Mouse (Mus musculus) left cerebral cortex, postnatal 10 days (tissue): Measurements from ENCODE around the gene Rps6ka2. TPM values are rescaled to one million over a fixed set of nuclear protein-coding genes. Genes with fewer than 3 reads are reported as not detected.

ENCODE experiments used
- DNase-seq, 2 experiments: peaks; one replicate each; pipeline ENCODE4 v3.0.0; 2021 to 2022; ENCODE audit warnings: low spot score in 2 of 2, mixed read lengths in 1 of 2; ENCODE audit errors: extremely low spot score in 1 of 2
- intact Hi-C: fragments of 180-260 bp; cut with DNase I; formaldehyde crosslinking; loops from one replicate; pipeline ENCODE4 v1.15.1; 2025
- total RNA-seq, 2 experiments: library from RNA; stranded (reverse); gene quantifications; 2 replicates each; pipeline ENCODE4 v1.2.3; 2021

Gene Rps6ka2
- total RNA-seq, 2 experiments from 2014 or later = 49.2 to 52.2 TPM

DNA sequence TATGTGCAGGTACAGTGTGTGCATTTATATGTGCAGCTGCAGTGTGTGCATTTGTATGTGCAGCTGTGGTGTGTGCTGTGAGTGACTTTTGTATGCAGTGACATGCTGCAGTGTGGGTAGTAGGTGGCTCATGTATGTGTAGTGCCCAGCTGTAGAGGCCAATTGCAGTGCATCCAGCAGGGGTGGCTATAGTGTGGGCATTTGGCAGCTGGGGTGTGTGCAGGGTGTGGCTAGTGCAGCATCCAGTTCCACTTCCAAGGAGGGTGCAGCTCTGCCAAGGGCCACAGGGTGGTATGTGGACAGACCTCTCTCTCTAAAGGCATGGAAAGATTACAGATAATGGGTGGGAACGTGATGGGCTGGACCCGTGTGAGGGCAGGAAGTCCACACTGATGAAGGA is 43.3 kb downstream of the Rps6ka2 start:
- intact Hi-C loops = no loop called here
- DNase-seq = no peak

DNA sequence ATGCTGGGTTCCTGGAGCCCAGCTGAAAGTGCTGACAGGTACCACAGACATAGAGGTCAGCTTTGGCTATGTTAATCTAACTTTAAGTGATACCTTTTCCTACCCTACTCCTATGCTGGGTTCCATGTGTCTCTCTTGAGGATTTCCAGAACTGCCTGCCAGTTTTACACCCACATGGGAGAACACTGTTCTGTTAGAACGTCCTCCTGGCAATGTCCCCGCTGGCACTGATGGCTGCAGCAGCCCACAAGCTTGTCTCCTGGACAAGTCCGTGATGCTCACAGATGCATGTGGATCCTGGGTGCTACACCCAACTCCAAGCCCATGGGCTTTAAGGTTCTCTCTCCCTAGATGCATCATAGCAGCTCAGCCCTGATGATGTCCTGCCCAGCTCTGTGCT is 44.1 kb downstream of the Rps6ka2 start:
- intact Hi-C loops = no loop called here
- DNase-seq = peak; percentile 82 to 83

DNA sequence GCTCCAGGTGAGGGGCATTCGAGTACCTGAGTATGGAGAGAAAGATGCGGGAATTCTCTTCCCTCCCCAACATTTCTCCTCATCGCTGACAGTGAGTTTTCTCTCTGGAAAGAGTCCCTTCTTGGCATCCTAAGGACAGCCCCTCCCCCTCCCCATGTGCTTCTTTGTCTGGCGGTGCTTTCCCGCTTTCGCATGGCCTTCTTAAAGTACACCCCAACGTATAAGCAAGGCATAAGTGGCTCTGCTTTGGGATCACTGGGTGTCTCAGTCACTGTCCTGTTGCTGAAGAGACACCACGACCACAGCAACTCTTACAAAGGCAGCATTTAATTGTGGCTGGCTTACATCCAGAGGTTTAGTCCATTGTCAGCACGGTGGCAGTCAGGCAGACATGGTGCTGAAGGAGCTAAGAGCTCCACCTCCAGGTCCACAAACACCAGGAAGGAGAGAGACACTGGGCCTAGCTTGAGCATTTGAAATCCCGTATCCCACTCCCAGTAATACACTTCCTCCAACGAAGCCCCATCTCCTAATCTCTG is 47.9 kb downstream of the Rps6ka2 start:
- no peak for DNase-seq
- intact Hi-C loops = no loop called here

DNA sequence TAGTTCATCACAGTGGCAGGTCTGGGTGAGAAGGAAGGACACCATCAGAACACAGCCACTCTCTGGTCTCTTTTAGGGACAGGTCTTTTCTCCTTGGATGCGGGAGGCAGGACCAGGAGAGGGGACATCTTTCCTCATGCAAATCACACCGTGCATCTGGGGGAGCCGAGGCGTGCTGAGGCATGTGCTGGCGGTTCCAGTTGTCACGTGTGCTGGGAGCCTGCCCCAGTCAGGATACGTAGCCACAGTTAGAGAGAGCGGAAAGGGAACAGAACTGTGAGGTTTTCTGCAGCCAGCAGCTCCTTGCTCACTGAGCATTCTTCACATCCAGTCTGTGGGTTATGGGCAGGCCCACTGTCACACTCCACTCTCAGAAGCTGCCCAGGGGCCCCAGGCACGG is 48.5 kb downstream of the Rps6ka2 start:
- DNase-seq = no peak
- intact Hi-C loops = no loop called here

DNA sequence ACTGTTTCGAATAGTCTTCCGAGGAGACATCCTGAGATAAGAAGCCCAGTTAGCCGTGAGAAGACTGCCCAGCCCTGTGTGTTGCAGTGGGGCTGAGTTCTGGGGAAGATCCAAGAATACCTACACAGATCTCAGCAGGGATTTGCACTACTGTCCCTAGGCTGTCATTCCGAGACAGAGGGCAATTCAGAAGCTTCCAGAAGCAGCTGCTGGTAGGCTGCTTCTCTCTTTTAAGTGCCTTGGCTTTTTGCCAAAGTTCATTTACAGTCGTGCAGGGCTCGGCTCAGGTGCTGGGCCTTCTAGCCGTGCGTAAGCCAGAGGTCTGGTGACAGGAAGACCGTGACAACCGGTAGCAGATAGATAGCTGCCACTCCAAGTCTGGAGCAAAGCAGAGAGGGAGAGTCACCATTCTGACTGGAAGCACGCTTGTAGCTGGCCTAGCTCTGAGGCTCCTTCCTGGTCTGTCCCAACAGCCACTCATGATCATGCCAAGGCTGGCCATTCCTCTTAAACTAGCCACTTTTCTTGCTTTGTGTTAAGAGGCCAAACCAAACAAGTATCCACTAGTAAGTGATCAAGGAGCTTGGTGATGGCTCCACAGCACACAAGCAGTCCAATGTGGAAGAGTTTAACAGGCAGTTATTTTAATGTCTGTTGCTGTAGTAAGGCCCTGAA is 49.3 kb downstream of the Rps6ka2 start:
- intact Hi-C loops = no loop called here

DNA sequence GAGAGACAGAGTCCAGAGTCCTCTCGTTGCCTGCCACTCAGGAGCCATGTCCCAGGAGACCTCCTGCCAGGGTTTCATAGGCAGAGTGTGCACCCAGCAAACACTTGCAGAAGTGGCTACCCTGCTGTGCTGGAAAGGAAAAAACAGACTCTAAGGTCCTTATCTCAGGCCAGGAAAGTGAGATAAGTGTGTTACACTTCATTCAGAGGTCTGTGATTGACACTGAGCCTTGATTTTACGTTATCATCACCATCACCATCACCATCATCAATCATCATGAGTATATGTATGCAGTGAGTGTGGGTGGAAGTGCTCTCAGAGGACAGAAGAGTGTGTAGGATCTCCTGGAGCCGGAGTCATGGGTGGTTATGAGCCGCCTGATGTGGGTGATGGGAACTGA is 51.4 kb downstream of the Rps6ka2 start:
- intact Hi-C loops = no loop called here
- no peak for DNase-seq

More for the DNA sequence above, 49.3 kb downstream of the Rps6ka2 start:
- DNase-seq = no peak

DNA sequence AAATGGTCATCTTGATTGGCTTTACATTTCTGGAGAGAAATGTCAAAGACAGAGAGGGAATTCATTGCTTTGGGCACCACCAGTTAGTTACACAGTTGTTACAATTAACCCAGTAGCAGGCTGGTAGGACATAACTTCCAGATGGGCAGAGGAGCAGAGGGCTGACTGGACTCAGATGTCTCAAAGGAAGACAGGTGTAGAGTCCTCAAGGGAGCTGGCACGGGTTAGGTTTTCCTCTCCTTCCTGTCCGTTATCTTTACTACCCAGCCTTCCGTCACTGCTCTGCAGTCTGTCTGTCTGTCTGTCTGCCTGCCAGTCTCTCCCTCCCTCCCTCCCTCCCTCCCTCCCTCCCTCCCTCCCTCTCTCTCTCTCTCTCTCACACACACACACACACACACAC is 52.3 kb downstream of the Rps6ka2 start:
- intact Hi-C loops = no loop called here
- no peak for DNase-seq

DNA sequence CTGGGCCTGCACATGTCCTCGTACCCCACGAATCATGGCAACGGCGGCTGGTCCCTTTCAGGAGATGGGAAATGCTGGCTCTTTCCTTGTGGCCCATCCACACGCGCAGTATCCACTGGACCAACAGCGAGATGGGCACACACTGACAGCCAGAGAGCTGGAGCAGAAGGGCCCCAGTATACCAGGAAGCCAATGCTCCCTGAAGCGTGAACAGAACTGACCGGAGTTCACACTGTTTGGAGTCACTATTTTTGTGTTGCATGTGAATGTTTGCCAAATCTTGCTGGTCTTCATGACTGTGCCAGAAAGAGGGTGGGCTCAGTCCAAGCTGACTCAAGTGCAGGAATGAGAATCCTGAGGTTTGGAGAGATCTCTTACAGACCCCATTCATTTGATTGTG is 58.6 kb downstream of the Rps6ka2 start:
- intact Hi-C loops = no loop called here

DNA sequence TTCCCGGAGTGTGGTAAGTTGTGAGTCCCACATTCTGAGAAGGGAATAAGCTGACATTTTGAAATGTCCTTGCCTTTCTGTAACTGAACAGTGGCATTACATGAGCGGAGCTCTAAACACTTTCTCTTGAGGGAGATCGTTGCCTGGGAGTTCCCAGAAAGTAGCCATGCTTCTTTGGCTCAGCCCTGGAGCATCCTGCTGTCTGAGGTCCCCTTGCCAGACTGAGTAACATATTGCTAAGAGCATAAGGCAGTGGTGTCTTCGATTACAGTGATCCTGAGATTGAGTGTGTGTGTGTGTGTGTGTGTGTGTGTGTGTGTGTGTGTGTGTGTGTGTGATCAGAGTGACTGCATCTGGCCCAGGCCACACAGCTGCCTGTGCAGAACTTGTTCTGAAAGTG is 61.4 kb downstream of the Rps6ka2 start:
- intact Hi-C loops = no loop called here
- peak in 1 of 2 experiments; percentile 14 for DNase-seq

More for the DNA sequence above, 58.6 kb downstream of the Rps6ka2 start:
- DNase-seq = peak in 1 of 2 experiments; percentile 11

DNA sequence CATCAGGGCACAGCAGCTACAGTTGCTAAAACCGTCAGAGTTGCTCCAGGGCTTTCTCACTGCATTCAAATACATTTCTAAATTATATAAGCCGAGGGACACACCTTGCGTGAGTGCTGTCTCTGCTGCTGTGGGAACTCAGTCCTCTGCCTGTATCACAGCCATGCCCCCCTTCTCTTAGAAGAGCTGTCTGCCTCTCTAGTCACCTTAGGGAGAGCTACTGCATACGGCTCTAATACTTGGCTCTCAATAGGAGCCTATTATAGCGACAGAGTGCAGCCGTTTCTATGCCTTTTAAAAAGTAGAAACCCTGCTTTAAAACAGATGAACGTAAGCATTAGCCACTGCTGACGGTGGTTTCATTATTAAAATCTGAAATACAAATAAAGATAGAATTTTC is 61.9 kb downstream of the Rps6ka2 start:
- intact Hi-C loops = no loop called here
- DNase-seq = no peak

DNA sequence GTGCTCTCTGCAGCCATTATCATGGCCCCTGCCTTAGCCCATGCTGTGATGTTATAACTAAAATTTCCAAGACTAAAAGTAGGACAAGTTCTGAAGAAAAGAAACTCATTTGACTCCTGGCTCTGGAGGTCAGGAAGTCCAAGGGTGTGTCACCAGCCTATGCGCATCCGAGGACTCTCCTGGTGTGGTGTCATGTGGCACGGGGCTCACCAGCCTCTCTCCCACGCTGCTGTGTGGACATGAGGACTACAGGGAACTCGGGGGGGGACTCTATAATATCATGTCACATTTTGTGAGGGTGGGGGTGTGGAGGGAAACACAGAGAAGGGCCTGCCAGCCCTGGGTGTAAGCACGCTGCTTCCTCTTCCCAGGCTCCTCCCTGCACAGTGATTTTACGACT is 62.5 kb downstream of the Rps6ka2 start:
- intact Hi-C loops = no loop called here
- DNase-seq = peak in 1 of 2 experiments; percentile 19

DNA sequence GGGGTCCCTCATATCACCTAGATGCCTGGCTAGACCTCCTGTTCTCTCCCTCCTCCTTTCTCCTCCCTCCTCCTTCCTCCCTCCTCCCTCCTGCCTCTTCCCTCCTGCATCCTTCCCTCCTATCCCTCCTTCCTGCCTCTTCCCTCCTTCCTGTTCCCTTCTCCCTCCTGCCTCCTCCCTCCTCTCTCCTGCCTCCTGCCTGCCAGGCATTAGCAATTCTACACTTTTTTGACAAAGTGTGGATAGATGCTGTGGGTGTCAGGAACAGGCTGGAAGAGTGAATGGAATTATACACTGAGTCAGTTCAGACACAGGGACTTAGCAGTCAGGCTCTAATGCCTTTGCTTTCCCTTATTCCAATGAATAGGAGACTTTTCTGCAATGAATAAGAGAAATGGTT is 63.3 kb downstream of the Rps6ka2 start:
- no peak for DNase-seq
- intact Hi-C loops = no loop called here

DNA sequence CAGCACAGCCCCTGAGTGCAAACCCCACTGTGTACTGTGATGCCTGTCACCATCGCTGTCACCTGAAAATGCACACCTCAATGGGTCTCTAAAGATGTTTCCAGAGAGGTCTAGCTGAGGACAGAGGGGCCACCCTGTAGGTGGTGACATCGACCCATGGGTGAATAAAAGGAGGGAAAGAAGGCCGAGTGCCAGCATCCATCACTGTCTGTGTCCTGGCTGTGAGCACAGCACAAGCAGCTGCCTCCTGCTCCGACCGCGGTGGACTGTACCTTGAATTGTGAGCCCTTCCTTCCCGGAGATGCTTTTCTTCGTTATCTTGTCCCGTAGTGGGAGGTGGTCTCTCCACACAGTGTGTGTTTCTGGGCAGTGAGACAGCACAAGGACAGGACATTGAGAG is 67.8 kb downstream of the Rps6ka2 start:
- intact Hi-C loops = no loop called here

DNA sequence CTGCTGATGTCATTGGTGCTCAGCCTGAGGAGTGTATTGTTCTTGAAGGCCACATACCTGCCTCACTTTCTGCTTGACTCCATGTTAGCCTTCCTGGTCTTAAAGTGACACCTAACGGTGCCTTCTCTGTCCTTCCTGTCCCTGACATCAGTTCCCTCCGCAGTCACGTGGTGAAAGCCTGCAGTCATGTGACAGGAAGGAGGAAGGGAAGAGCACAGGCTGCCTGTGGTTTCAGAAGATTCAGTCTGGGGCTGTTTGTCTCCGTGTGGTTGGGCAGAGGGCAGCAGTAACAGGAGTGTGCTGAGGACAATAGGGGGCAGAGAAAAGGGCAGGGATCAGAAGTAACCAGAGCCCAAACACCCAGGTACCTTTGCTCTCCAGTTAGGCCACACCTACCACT is 68.9 kb downstream of the Rps6ka2 start:
- peak in 1 of 2 experiments; percentile 9 for DNase-seq
- intact Hi-C loops = no loop called here

More for the DNA sequence above, 67.8 kb downstream of the Rps6ka2 start:
- DNase-seq = peak in 1 of 2 experiments; percentile 23

DNA sequence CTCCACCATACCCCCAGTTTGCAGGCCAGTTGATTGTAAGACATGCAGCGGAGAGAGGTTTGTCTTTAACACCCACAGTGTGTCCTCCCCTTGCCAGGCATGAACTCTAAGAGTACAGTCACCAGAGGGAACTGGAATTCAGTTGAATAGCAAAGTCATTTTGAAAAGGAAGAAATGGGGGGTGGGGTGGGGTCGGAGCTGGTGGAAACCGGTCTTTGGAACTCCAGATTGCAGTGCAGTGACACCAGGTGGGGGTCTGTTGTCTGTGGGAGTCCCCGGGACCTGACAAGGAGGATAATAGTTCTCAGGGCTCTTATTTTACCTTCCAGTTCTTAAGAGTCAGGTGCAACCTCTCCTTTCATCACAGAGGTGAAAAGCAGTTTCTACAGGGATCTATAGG is 70.6 kb downstream of the Rps6ka2 start:
- intact Hi-C loops = no loop called here
- peak in 1 of 2 experiments; percentile 8 for DNase-seq

DNA sequence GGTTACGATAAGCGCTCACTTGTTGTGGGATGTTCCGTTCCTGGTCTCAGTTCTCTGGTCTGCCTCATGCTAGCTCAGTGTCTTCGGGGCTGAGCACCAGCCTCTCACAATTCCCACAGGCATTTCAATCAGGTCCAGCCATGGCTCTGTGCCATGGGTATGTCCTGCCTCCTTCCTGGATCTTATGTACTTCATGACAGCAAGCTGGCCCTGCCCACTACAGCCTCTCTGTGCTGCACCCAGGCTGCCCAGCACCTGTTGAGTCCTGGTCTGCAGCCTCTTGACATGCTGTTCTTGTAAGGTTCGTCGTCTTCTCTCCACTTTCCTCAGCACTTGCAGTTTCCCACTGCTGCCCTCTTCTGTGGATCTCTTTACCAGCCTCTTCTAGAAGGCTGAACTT is 75.2 kb downstream of the Rps6ka2 start:
- peak in 1 of 2 experiments; percentile 27 for DNase-seq
- intact Hi-C loops = no loop called here

DNA sequence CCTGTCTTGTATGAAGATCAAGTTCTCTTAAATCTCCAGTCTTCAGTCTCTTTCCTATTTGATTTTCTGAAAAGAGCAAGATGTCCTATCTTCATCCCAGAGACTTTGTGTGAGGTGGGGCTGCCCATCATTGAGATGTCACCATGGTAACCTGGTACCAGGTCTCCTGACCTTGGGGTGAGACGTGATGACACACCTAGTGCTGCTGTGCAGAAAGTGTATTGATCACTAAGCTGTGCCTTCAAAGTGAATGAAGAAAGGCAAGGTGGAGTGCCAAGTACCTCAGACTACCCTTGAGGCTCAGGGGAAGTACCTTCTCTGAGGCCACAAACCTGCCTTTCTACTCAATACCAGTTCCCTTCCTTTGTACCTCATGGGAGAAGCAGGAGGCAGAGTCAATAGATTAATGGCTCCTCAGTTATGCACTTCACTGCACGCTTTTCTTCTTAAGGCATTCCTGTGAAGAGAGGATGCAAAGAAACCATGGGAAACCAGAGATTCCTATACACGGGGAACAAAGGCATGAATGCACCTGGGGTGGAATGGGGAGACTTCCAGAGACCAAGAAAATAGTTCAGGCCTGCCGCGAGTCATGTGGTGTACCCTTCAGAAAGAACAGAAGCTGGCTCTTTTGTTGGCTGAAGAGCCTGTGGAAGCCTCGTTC is 77.1 kb downstream of the Rps6ka2 start:
- no peak for DNase-seq
- intact Hi-C loops = no loop called here

DNA sequence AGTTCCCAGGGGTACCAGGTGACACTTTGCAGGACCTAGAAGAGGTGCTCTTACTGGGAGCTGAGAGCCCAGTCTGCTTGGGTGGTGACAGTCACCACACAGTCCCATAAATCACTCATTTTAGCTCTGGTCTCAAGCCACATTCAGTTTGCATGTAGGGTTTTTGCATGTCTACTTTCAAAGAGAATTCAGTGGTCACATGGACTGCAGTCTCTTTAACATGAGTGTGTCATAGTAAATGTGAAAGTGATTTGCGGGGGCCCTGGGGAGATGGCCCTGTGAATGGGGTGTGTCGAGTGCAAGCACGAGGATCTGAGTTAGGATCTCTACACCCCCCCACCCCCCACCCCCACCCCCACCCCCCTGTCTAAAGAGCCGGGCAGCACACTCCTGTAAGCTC is 80.5 kb downstream of the Rps6ka2 start:
- intact Hi-C loops = no loop called here
- no peak for DNase-seq

DNA sequence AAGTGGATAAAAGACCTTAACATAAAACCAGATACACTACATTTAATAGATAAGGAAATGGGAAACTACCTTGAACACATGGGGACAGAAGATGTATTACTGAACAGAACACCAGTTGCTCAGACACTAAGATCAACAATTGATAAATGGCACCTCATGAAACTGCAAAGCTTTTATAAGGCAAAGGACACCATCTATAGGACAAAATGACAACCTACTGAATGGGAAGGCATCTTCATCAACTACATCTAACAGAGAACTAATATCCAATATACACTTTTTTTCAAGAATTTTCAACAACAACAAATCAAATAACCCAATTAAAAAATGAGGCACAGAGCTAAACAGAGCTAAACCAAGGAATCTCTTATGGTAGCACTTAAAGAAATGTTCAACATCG is 87.3 kb downstream of the Rps6ka2 start:
- intact Hi-C loops = no loop called here
- no peak for DNase-seq

DNA sequence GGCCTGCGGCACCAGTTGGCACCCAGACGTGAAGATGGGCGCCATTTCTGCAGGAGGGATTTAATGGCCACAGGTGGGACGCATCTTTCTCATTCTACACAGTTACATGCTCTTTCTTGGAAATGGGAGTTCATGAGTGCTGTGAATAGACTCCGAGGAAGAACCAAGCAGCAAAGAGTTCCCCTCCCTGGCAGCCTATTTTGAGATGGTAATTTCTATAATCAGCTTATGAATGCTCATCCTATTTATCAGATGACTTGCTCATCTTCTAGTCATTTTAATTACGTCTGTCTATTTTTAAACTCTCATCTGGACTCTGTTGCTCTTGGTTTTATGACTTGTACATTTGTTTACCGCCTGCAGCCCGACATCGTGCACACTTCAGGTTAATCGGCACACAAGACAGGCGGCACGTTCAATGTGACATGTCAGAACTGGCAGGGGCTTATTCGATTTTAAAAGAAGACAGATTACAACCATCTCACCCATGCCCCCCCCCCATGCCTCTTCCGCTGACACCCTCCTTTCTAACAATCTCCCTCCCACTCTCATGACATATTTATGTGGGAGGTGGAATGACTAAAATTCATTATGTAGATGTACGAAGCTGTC is 88.9 kb downstream of the Rps6ka2 start:
- intact Hi-C loops = no loop called here

More for the DNA sequence above, 88.9 kb downstream of the Rps6ka2 start:
- DNase-seq = no peak
